Mouse (Mus musculus): Measurements from ENCODE around the gene Tor4a.

DNA sequence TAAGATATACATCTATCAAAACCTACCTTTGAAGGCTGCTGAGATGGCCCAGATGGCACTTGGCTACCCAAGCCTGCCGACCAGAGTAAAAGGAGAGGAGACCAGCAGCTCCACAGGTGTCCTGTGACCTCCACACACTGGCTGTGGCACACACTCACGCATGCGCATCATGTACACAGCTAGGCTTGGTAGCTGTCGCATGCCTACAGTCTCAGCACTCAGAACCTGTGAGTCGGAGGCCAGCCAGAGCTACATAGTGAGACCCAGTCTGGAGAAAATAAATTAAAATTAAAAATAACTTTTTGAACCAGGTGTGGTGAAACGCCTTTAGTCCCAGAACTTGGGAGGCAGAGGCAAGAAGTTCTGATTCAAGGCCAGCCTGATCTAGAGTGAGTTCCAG, 8.8 kb downstream of the Tor4a start:
- no peak for TF ChIP-seq CTCF (IDR thresholded peaks at IDR 0.05)
- TF ChIP-seq EP300 (IDR thresholded peaks at IDR 0.05), result no peak
